Mouse (Mus musculus) midbrain, embryonic 11.5 days (tissue): ENCODE measurements around the gene Ppp1r3c. TPM values are rescaled to one million over a fixed set of nuclear protein-coding genes. Genes with fewer than 3 reads are reported as not detected.

Source experiments
- ATAC-seq: fragments of 200-750 bp; cut with Nextera tagmentation; 2 replicates; pipeline ENCODE4 v1.8.0; 2017; ENCODE audit warnings: moderate TSS enrichment, moderate library complexity; ENCODE audit not compliant: low FRiP score
- DNase-seq: peaks from one replicate; pipeline ENCODE4 v3.0.0; 2015; ENCODE audit warnings: low spot score; ENCODE audit errors: missing footprints
- H3K27ac ChIP-seq: fragments of 300-500 bp; sonication (generic); 2 replicates; pipeline ENCODE4 v1.5.1; 2014; ENCODE audit warnings: low read depth, low read length
- H3K27me3 ChIP-seq: fragments of 300-500 bp; sonication (generic); 2 replicates; pipeline ENCODE4 v1.6.1; 2014; ENCODE audit warnings: mild to moderate bottlenecking, low read length, moderate library complexity, mixed read lengths; ENCODE audit not compliant: control insufficient read depth, insufficient read depth
- H3K36me3 ChIP-seq: fragments of 300-500 bp; sonication (generic); 2 replicates; pipeline ENCODE4 v1.6.1; 2014; ENCODE audit warnings: mild to moderate bottlenecking, low read length, moderate library complexity, mixed read lengths; ENCODE audit not compliant: control insufficient read depth, insufficient read depth
- H3K4me1 ChIP-seq: fragments of 300-500 bp; sonication (generic); 2 replicates; pipeline ENCODE4 v1.6.1; 2014; ENCODE audit warnings: low read length; ENCODE audit not compliant: control insufficient read depth, insufficient read depth
- H3K4me2 ChIP-seq: fragments of 300-500 bp; sonication (generic); 2 replicates; pipeline ENCODE4 v1.6.1; 2014; ENCODE audit warnings: mild to moderate bottlenecking, moderate library complexity
- H3K4me3 ChIP-seq: fragments of 300-500 bp; sonication (generic); 2 replicates; pipeline ENCODE4 v1.5.1; 2014; ENCODE audit warnings: low read depth, low read length
- H3K9ac ChIP-seq: fragments of 300-500 bp; sonication (generic); 2 replicates; pipeline ENCODE4 v1.6.1; 2014; ENCODE audit warnings: low read length
- H3K9me3 ChIP-seq: fragments of 300-500 bp; sonication (generic); 2 replicates; pipeline ENCODE4 v1.6.1; 2016; ENCODE audit warnings: low read length; ENCODE audit not compliant: control insufficient read depth
- WGBS: fragments of 180-500 bp; shearing (Covaris S2); extraction: QIAGEN DNeasy Blood & Tissue Kit; methylation state at CpG from one replicate; pipeline ENCODE4 v1.1.7; 2014; 5-methylcytosine and 5-hydroxymethylcytosine counted together
- polyA plus RNA-seq: library from polyadenylated mRNA; unstranded; fragments of >200 nt; fragmentation: Nextera tagmentation; extraction: Ambion mirVana; gene quantifications from 2 replicates; pipeline ENCODE4 v1.2.1, GENCODE M21; 2014

Gene Ppp1r3c
- polyA plus RNA-seq, 1 experiment from 2014 or later: 2.2 TPM

- H3K9me3 ChIP-seq: no peaks in the 10 kb centered on the region
- DNase-seq (no peak), ATAC-seq (no peak)
- no peaks in the 10 kb centered on the region for H3K36me3 ChIP-seq
- H3K27ac ChIP-seq: no peak overlapping the region
- no peak overlapping the region for H3K4me2 ChIP-seq
- H3K27me3 ChIP-seq: no peaks in the 10 kb centered on the region
- 79% methylated on average over 2 of the region's 2 CpGs for WGBS
- H3K4me3 ChIP-seq: no peak overlapping the region
- H3K4me1 ChIP-seq: 0 out of 2 replicates have a peak, but pooled peaks cover 3% of the 10 kb centered on the region
- no peak overlapping the region for H3K9ac ChIP-seq
These were observed 42.9 kb downstream of the Ppp1r3c start for GRCm38 (mm10) chr19:36693530-36693929.

- peak; percentile 60 for DNase-seq
- H3K36me3 ChIP-seq: no peaks in the 10 kb centered on the region
- ATAC-seq: no peak
- 0 out of 2 replicates have a peak, but pooled peaks cover 3% of the 10 kb centered on the region for H3K4me1 ChIP-seq
- H3K27ac ChIP-seq: no peak overlapping the region
- no peak overlapping the region for H3K4me2 ChIP-seq
- H3K9ac ChIP-seq: no peak overlapping the region
- WGBS: 88% methylated on average over 5 of the region's 5 CpGs
- no peaks in the 10 kb centered on the region for H3K9me3 ChIP-seq
- H3K27me3 ChIP-seq: no peaks in the 10 kb centered on the region
- H3K4me3 ChIP-seq: no peak overlapping the region
These were observed 44.5 kb downstream of the Ppp1r3c start for GRCm38 (mm10) chr19:36691941-36692340.

GRCm38 (mm10) chr19:36691245-36691644, 45.2 kb downstream of the Ppp1r3c start:
- 86% methylated on average over 2 of the region's 2 CpGs for WGBS

GRCm38 (mm10) chr19:36689205-36689604, 47.2 kb downstream of the Ppp1r3c start:
- H3K9ac ChIP-seq: no peak overlapping the region
- 70% methylated on average over 5 of the region's 5 CpGs for WGBS
- H3K4me1 ChIP-seq: no peaks in the 10 kb centered on the region
- ATAC-seq (no peak), DNase-seq (no peak)
- H3K4me2 ChIP-seq: no peak overlapping the region
- H3K9me3 ChIP-seq: no peaks in the 10 kb centered on the region
- no peaks in the 10 kb centered on the region for H3K36me3 ChIP-seq
- H3K27me3 ChIP-seq: no peaks in the 10 kb centered on the region
- H3K27ac ChIP-seq: no peak overlapping the region
- H3K4me3 ChIP-seq: no peak overlapping the region

More at GRCm38 (mm10) chr19:36691245-36691644, 45.2 kb downstream of the Ppp1r3c start:
- Histone ChIP-seq H3K9me3 (no peaks in the 10 kb centered on the region), H3K9ac (no peak overlapping the region), H3K36me3 (no peaks in the 10 kb centered on the region), H3K4me3 (no peak overlapping the region), H3K4me2 (no peak overlapping the region), H3K4me1 (no peaks in the 10 kb centered on the region), H3K27ac (no peak overlapping the region), H3K27me3 (no peaks in the 10 kb centered on the region)
- no peak for ATAC-seq
- DNase-seq: peak; percentile 62

GRCm38 (mm10) chr19:36687843-36688637, 48.4 kb downstream of the Ppp1r3c start:
- H3K4me3 ChIP-seq: no peak overlapping the region
- no peak overlapping the region for H3K4me2 ChIP-seq
- H3K36me3 ChIP-seq: no peaks in the 10 kb centered on the region
- peak; percentile 23 for DNase-seq
- H3K27ac ChIP-seq: no peak overlapping the region
- H3K9ac ChIP-seq: no peak overlapping the region
- no peak for ATAC-seq
- no peaks in the 10 kb centered on the region for H3K9me3 ChIP-seq
- no peaks in the 10 kb centered on the region for H3K4me1 ChIP-seq
- WGBS: 90% methylated on average over 8 of the region's 8 CpGs
- no peaks in the 10 kb centered on the region for H3K27me3 ChIP-seq

- Histone ChIP-seq H3K27ac (no peak overlapping the region), H3K9ac (no peak overlapping the region), H3K9me3 (no peaks in the 10 kb centered on the region), H3K4me2 (no peak overlapping the region), H3K27me3 (no peaks in the 10 kb centered on the region), H3K4me1 (no peaks in the 10 kb centered on the region), H3K4me3 (no peak overlapping the region), H3K36me3 (no peaks in the 10 kb centered on the region)
- 90% methylated on average over 9 of the region's 9 CpGs for WGBS
- ATAC-seq: no peak
- DNase-seq: peak; percentile 19
These were observed 49.4 kb downstream of the Ppp1r3c start for GRCm38 (mm10) chr19:36687044-36687443.

- no peaks in the 10 kb centered on the region for H3K4me1 ChIP-seq
- DNase-seq (peak; percentile 54), ATAC-seq (no peak)
- H3K4me2 ChIP-seq: no peak overlapping the region
- H3K9me3 ChIP-seq: no peaks in the 10 kb centered on the region
- H3K27me3 ChIP-seq: no peaks in the 10 kb centered on the region
- H3K27ac ChIP-seq: no peak overlapping the region
- no peaks in the 10 kb centered on the region for H3K36me3 ChIP-seq
- H3K9ac ChIP-seq: no peak overlapping the region
- H3K4me3 ChIP-seq: no peak overlapping the region
- 91% methylated on average over 11 of the region's 11 CpGs for WGBS
These were observed 50.4 kb downstream of the Ppp1r3c start for GRCm38 (mm10) chr19:36686016-36686415.

GRCm38 (mm10) chr19:36682560-36682959, 53.9 kb downstream of the Ppp1r3c start:
- Histone ChIP-seq H3K9ac (no peak overlapping the region), H3K4me1 (no peaks in the 10 kb centered on the region), H3K9me3 (no peaks in the 10 kb centered on the region), H3K27me3 (no peaks in the 10 kb centered on the region), H3K4me2 (no peak overlapping the region), H3K36me3 (no peaks in the 10 kb centered on the region), H3K27ac (no peak overlapping the region), H3K4me3 (no peak overlapping the region)
- 77% methylated on average over 2 of the region's 2 CpGs for WGBS
- peak; percentile 57 for DNase-seq
- no peak for ATAC-seq
